Mouse (Mus musculus) lung, adult 2 months (tissue): ENCODE data around the gene Vpreb1.

ENCODE experiments used
- CTCF ChIP-seq: fragments of 200-500 bp; IDR thresholded peaks from 2 replicates; pipeline ENCODE4 v1.5.1; 2011; ENCODE audit warnings: mild to moderate bottlenecking, low read length, control low read depth; ENCODE audit not compliant: insufficient read depth
- POLR2A ChIP-seq: fragments of 200-500 bp; IDR thresholded peaks from 2 replicates; pipeline ENCODE4 v1.6.1; 2011; ENCODE audit warnings: low read depth, mild to moderate bottlenecking, control low read depth, low read length, borderline replicate concordance; ENCODE audit errors: extremely low read depth

DNA sequence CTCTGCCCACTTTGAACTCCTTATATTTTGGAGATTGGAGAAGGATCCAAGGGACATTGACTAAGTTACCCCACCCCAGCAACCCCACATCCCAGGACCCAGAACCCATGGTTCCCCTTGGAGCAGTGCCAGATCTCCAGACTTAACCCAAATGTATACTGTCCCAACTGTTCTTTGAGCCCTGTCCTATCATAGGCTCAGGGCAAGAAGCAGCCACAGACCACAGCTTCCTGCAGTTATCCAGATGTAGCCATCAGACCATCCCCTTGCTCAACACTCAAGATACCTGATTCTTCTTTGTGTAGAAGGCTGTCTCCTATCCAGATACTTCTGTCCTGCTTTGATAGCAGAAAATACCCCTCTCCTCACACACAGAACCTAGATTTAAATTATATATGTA is 5.4 kb downstream of the Vpreb1 start:
- TF ChIP-seq CTCF (no peak), POLR2A (no peak)
